Mouse (Mus musculus) hindbrain, embryonic 13.5 days (tissue): Measurements from ENCODE around the gene Itpka. TPM values are rescaled to one million over a fixed set of nuclear protein-coding genes. Genes with fewer than 3 reads are reported as not detected.

ENCODE experiments used
- ATAC-seq: fragments of 200-750 bp; cut with Nextera tagmentation; 2 replicates; pipeline ENCODE4 v1.8.0; 2017; ENCODE audit warnings: moderate TSS enrichment; ENCODE audit not compliant: low FRiP score
- H3K27ac ChIP-seq: fragments of 300-500 bp; sonication (generic); 2 replicates; pipeline ENCODE4 v1.5.1; 2015; ENCODE audit warnings: inconsistent platforms, mild to moderate bottlenecking, moderate library complexity
- H3K27me3 ChIP-seq: fragments of 300-500 bp; sonication (generic); 2 replicates; pipeline ENCODE4 v1.6.1; 2015; ENCODE audit warnings: mild to moderate bottlenecking, inconsistent platforms
- H3K36me3 ChIP-seq: fragments of 300-500 bp; sonication (generic); 2 replicates; pipeline ENCODE4 v1.6.1; 2015; ENCODE audit warnings: mild to moderate bottlenecking, inconsistent platforms
- H3K4me1 ChIP-seq: fragments of 300-500 bp; sonication (generic); replicated peaks from 2 replicates; pipeline ENCODE4 v1.6.1; 2015; ENCODE audit warnings: inconsistent platforms
- H3K4me2 ChIP-seq: fragments of 300-500 bp; sonication (generic); 2 replicates; pipeline ENCODE4 v1.6.1; 2015; ENCODE audit warnings: inconsistent platforms, mild to moderate bottlenecking, moderate library complexity
- H3K4me3 ChIP-seq: fragments of 300-500 bp; sonication (generic); 2 replicates; pipeline ENCODE4 v1.5.1; 2015; ENCODE audit warnings: mild to moderate bottlenecking, inconsistent platforms
- H3K9ac ChIP-seq: fragments of 300-500 bp; sonication (generic); 2 replicates; pipeline ENCODE4 v1.6.1; 2015; ENCODE audit warnings: mild to moderate bottlenecking, inconsistent platforms
- H3K9me3 ChIP-seq: fragments of 300-500 bp; sonication (generic); 2 replicates; pipeline ENCODE4 v1.6.1; 2016; ENCODE audit warnings: inconsistent platforms
- WGBS: fragments of 180-500 bp; shearing (Covaris S2); methylation state at CpG from one replicate; pipeline ENCODE4 v1.1.7; 2015; 5-methylcytosine and 5-hydroxymethylcytosine counted together
- polyA plus RNA-seq: library from polyadenylated mRNA; unstranded; fragments of >200 nt; fragmentation: Nextera tagmentation; extraction: Ambion mirVana; gene quantifications from 2 replicates; pipeline ENCODE4 v1.2.1, GENCODE M21; 2015

The Itpka gene
- polyA plus RNA-seq, 1 experiment from 2014 or later: 0.21 TPM

DNA sequence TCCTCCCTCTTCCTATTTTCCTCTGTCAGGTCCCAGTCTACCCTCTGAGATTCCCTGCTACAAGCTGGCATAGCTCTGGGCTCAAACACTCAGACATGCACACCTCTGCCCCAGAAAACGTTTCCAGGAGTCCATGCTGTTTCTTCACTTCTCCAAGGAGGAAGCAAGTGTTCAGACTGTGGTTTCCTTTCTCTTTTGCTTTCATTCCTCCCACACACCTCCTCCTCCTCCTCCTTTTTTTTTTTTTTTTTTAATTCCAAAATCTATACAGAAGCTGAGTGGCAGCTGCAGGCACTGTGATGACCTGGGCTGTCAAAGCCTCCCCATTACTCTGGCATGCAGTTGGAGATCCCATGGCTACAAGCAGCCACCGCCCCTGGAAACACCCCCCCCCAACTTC, 1.6 kb upstream of the Itpka start:
- no peaks in the 10 kb centered on the region for H3K9me3 ChIP-seq
- no peak for ATAC-seq
- no peak overlapping the region for H3K9ac ChIP-seq
- H3K4me1 ChIP-seq: peaks cover 41% of the 10 kb centered on the region
- 19% methylated on average over 2 of the region's 2 CpGs for WGBS
- H3K4me3 ChIP-seq: no peak overlapping the region
- no peak overlapping the region for H3K4me2 ChIP-seq
- no peak overlapping the region for H3K27ac ChIP-seq
- peaks cover 4% of the 10 kb centered on the region for H3K36me3 ChIP-seq
- H3K27me3 ChIP-seq: peaks cover 76% of the 10 kb centered on the region

DNA sequence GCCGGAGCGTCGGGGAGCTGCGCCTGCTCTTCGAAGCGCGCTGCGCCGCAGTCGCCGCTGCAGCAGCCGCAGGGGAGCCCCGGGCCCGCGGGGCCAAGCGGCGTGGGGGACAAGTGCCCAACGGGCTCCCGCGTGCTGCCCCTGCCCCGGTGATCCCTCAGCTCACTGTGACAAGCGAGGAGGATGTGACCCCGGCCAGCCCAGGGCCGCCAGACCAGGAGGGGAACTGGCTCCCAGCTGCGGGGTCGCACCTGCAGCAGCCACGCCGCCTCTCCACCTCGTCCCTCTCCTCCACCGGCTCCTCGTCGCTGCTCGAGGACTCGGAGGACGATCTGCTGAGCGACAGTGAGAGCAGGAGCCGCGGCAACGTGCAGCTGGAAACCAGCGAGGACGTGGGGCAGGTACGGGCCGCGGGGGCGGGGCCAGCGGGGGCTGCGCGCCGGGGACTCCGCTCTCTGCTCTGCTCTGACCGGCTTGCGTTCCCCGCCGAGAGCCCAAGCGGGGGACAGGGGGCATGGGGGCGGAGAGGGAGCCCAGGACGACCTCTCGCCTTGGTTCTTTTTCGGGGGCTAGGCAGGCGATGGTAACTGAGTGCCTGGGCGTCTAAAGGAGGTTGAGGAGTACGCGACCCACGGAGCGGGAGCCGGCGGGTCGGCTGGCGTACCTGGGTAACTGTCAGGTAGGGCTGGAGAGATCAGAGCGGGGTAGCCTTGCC, 481 bp downstream of the Itpka start:
- Histone ChIP-seq H3K9me3 (no peaks in the 10 kb centered on the region), H3K4me1 (peaks cover 41% of the 10 kb centered on the region), H3K27me3 (peaks cover 81% of the 10 kb centered on the region), H3K9ac (peak overlapping the region; percentile 58), H3K4me2 (peak overlapping the region; percentile 96), H3K36me3 (no peaks in the 10 kb centered on the region), H3K4me3 (peak overlapping the region; percentile 55), H3K27ac (no peak overlapping the region)
- peak; percentile 48 for ATAC-seq
- WGBS: under 1% methylated on average over 64 of the region's 70 CpGs

DNA sequence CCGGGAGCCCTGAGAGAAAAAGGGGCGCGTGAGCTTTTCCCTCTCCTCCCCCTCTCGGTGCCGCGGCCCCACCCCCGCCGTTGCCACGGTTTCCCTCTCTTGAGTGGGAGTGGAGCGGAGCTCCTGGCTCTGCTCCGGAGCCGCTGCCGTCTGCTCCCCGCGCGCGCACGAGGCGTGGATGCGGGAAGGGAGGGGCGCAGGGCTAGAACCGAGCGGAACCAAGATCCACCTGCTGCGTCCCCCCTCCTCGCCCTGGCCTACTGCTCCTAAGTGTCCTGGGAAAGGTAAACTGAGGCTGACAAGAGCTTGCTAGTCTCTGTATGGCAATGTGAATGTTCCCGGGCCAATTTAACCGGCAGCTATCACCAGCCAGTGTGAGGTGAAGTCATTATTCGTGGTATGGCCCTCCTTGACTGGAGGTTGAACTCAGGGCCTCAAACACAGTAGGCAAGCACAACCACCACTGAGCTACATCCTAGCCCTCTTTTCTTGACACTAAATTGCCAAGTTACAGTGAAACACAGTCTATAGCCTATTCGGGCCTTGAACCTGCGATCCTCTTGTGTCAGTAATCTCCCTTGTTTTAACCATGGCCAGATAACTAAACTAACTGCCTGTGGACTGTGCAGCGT, 1.2 kb downstream of the Itpka start:
- ATAC-seq: no peak

DNA sequence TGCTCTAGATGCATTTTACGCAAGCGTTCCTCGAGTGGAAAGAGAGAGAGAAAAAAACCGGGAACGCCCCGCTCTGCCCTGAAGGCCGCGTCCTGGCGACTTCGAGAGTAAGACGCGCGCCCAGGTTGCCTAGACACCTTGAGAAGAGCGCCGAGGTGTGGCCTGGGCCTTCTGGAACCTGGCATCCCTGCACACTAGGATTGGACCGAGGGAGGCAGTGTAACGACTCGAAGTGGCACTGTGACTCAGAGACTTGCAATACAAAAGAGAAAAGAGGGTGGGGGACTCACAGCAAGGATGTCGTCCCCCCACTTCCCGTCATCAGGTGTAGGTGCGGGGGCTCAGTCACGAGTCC, 1.6 kb downstream of the Itpka start:
- Histone ChIP-seq H3K27ac (no peak overlapping the region), H3K9me3 (no peaks in the 10 kb centered on the region), H3K4me2 (peak overlapping the region; percentile 42), H3K27me3 (peaks cover 87% of the 10 kb centered on the region), H3K36me3 (no peaks in the 10 kb centered on the region), H3K4me1 (peaks cover 41% of the 10 kb centered on the region), H3K4me3 (peak overlapping the region; percentile 55; the same call in 1 of the 2 replicates), H3K9ac (no peak overlapping the region)
- ATAC-seq: no peak
- WGBS: 5% methylated on average over 22 of the region's 22 CpGs

More for the DNA sequence above, 1.2 kb downstream of the Itpka start:
- Histone ChIP-seq H3K9me3 (no peaks in the 10 kb centered on the region), H3K4me1 (peaks cover 41% of the 10 kb centered on the region), H3K27ac (no peak overlapping the region), H3K4me3 (peak overlapping the region; percentile 55), H3K9ac (peak overlapping the region; percentile 58), H3K4me2 (peak overlapping the region; percentile 96), H3K27me3 (peaks cover 86% of the 10 kb centered on the region), H3K36me3 (no peaks in the 10 kb centered on the region)
- WGBS: 8% methylated on average over 26 of the region's 31 CpGs

DNA sequence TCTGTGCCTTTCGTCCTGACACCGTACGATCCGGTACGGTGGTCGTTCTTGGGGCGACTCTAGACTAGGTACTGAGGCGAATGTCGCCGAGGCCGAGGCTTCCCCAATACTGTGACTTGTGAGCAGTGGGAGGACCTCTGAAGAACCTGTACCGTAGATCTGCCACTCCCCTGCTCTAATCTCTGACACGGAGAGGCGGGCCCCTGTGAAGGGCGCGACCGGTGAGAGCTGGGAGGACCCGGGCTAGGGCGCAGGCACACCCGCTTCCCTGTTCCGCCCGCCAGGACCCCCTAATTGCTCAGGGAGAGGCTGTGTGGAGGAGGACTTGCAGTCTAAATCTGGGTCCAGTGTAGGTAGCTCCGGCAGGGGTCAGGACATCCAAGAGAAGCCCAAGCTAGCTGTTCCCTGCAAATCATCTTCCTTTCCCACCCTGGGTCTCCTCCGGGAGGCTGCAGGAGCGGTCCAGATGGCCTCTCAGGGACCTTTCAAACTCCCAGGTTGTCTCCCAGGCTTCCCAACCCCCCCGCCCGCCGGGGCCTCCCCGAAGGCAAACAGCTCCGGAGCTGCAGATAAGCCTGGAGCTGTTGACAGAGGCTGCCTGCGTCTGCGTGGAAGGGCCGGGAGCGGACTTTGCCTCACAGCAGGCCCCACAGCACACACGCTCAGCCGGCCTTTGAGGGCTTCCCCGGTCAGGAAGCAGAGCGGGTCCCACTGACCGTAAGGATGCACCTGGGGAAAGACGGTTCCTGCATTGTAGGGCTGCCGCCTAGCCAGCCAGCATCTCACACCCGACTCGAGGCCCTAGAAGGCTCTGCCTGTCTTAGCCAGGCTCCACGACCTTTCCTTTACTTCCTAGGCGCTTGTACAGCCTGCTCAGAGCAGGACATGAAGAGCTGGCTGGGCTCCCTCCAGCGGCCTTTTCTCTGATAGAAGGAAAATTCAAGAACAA, 2.3 kb downstream of the Itpka start:
- Histone ChIP-seq H3K9me3 (no peaks in the 10 kb centered on the region), H3K4me1 (peaks cover 41% of the 10 kb centered on the region), H3K27me3 (peaks cover 91% of the 10 kb centered on the region), H3K36me3 (no peaks in the 10 kb centered on the region), H3K27ac (no peak overlapping the region), H3K4me2 (peak overlapping the region; percentile 42), H3K9ac (peak overlapping the region; percentile 29), H3K4me3 (peak overlapping the region; percentile 21)
- WGBS: 3% methylated on average over 46 of the region's 46 CpGs
- peak; percentile 27; the same call in 1 of the 2 replicates for ATAC-seq

DNA sequence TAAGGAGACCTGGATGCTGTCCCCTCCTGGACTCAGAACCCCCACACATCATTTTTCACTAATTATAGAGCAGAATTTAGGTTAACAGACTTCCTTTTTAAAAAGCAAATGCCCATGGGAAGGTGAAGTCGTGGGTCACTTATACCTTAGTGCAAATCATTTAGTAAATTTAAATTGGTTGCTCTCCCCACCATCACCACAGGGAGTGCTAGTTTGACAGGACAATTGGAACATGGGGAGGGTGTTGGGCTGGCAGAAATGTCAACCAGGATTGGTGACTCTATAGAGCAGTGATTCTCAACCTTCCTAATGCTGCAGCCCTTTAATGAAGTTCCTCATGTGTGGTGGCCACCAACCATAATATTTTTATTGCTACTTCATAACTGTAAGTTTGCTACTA, 3.1 kb downstream of the Itpka start:
- Histone ChIP-seq H3K27me3 (peaks cover 92% of the 10 kb centered on the region), H3K9ac (no peak overlapping the region), H3K4me3 (no peak overlapping the region), H3K36me3 (no peaks in the 10 kb centered on the region), H3K27ac (no peak overlapping the region), H3K4me2 (no peak overlapping the region), H3K9me3 (no peaks in the 10 kb centered on the region), H3K4me1 (peaks cover 41% of the 10 kb centered on the region)
- ATAC-seq: no peak
- 19% methylated on average over 1 of the region's 1 CpGs for WGBS

DNA sequence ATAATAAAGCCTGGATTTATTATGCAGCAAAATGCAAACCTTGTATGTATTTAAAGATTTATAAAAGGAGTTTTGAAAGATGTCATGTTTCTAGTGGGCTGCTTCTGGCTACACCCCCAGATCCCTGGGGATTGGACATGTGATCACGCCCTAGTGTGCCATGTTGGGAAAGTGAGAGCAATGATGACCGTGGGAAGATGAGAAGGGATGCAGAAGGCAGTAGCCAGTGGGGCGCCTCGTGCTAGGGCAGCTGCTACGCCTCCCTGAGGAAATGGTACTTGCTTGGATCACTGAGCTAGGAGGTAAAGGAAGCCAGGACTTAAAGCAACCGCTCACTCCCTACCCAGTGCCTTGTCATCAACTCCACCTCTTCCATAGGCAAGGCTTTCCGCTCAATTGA, 5.4 kb downstream of the Itpka start:
- no peak for ATAC-seq
- 73% methylated on average over 7 of the region's 7 CpGs for WGBS
- peaks cover 90% of the 10 kb centered on the region for H3K27me3 ChIP-seq
- no peak overlapping the region for H3K9ac ChIP-seq
- no peak overlapping the region for H3K27ac ChIP-seq
- H3K4me1 ChIP-seq: peaks cover 26% of the 10 kb centered on the region
- no peak overlapping the region for H3K4me3 ChIP-seq
- no peaks in the 10 kb centered on the region for H3K36me3 ChIP-seq
- no peak overlapping the region for H3K4me2 ChIP-seq
- no peaks in the 10 kb centered on the region for H3K9me3 ChIP-seq

DNA sequence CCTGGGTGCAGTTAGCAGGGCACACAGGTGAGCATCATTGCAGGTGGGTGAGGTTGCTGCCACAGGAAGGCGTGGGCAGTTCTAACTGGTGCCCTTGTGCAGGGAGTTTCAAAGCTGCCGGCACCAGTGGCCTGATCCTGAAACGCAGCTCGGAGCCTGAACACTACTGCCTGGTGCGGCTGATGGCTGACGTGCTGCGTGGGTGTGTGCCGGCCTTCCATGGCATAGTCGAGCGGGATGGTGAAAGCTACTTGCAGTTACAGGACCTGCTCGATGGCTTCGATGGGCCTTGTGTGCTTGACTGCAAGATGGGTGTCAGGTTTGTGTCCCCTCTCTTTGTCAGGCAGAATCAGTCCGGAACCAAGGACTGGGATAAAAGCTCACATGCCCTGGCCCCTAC, 7.1 kb downstream of the Itpka start:
- no peak overlapping the region for H3K4me3 ChIP-seq
- H3K9ac ChIP-seq: no peak overlapping the region
- H3K27ac ChIP-seq: no peak overlapping the region
- no peaks in the 10 kb centered on the region for H3K9me3 ChIP-seq
- no peaks in the 10 kb centered on the region for H3K36me3 ChIP-seq
- no peak for ATAC-seq
- H3K4me2 ChIP-seq: no peak overlapping the region
- peaks cover 9% of the 10 kb centered on the region for H3K4me1 ChIP-seq
- 73% methylated on average over 13 of the region's 13 CpGs for WGBS
- H3K27me3 ChIP-seq: peaks cover 89% of the 10 kb centered on the region

DNA sequence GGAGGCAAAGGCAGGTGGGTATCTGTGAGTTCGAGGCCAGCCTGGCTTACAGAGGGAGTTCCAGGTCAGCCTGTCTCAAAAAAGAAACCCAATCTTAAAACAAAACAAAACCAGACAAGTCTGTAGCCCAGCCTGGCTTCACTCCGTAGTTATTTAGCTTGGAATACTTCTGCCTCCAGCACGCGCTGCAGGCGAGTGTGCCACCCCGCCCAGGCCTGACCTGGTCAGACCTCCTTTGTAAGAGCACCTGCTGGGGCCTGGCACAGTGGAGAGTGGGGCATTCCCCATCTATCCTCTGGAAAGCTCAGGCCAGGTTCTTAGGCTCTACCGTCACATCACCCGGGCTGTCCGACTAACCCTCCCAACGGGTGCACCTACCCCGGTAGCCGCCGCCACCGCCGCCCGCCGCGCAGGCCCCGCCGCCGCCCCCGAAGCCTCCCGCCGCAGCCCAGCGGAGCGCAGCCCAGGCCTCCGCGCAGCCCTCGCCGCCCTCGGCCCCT, 15.5 kb downstream of the Itpka start:
- WGBS: 2% methylated on average over 31 of the region's 31 CpGs
- ATAC-seq: 0 out of 2 replicates have a peak, but pooled peaks have one; percentile 48

DNA sequence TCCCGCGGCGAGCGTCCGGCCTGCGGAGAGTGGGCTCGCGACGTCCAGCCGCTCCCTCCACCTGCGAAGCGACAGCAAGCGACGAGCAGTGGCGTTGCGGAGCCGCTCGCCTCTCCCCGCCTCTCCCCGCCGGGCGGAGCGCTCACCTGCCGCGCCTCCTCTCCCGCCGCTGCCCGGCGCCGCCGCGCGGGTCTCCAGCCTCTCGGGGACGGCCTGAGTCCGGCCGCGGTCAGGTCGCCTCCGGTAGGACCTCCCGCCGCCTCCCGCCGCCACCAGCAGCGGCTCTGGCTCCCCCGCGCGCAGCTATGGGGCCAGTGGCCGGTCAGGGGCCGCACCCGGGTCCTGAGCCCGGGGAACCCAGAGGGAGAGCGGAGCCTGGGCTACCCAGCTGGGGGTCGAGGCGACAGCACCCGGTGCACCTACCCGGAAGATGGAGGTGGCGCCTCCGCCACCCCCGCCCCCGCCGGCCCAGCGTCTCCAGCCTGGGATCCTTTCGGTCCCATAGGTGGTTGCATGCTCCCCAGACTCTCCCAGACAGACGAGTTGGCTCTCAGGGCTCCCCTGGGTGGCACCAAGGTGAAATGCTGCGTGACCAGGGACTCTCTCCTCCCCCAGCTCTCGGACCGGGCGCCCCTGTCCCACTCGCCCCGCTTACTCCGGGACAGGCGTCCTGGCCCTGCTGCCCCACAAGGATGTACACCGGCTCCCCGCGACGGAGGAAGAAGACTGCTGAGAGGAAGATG, 16.1 kb downstream of the Itpka start:
- under 1% methylated on average over 76 of the region's 77 CpGs for WGBS
- Histone ChIP-seq H3K27me3 (peaks cover 86% of the 10 kb centered on the region), H3K4me1 (peaks cover 18% of the 10 kb centered on the region), H3K9ac (peak overlapping the region; percentile 76), H3K4me3 (peak overlapping the region; percentile 65), H3K9me3 (no peaks in the 10 kb centered on the region), H3K4me2 (peak overlapping the region; percentile 100), H3K27ac (no peak overlapping the region), H3K36me3 (peaks cover 2% of the 10 kb centered on the region; the same call in 1 of the 2 replicates)
- ATAC-seq: peak; percentile 70

More for the DNA sequence above, 15.5 kb downstream of the Itpka start:
- Histone ChIP-seq H3K4me2 (peak overlapping the region; percentile 100), H3K27me3 (peaks cover 91% of the 10 kb centered on the region), H3K4me3 (peak overlapping the region; percentile 65), H3K36me3 (no peaks in the 10 kb centered on the region; the same call in 1 of the 2 replicates), H3K27ac (no peak overlapping the region), H3K9ac (peak overlapping the region; percentile 76), H3K9me3 (no peaks in the 10 kb centered on the region), H3K4me1 (peaks cover 18% of the 10 kb centered on the region)
